Mouse (Mus musculus): ENCODE measurements around the gene Med29. TPM values are rescaled to one million over a fixed set of nuclear protein-coding genes. Genes with fewer than 3 reads are reported as not detected.

The Med29 gene
- polyA plus RNA-seq (2012), result 13.3 and 17.5 TPM in 2 replicates

DNA sequence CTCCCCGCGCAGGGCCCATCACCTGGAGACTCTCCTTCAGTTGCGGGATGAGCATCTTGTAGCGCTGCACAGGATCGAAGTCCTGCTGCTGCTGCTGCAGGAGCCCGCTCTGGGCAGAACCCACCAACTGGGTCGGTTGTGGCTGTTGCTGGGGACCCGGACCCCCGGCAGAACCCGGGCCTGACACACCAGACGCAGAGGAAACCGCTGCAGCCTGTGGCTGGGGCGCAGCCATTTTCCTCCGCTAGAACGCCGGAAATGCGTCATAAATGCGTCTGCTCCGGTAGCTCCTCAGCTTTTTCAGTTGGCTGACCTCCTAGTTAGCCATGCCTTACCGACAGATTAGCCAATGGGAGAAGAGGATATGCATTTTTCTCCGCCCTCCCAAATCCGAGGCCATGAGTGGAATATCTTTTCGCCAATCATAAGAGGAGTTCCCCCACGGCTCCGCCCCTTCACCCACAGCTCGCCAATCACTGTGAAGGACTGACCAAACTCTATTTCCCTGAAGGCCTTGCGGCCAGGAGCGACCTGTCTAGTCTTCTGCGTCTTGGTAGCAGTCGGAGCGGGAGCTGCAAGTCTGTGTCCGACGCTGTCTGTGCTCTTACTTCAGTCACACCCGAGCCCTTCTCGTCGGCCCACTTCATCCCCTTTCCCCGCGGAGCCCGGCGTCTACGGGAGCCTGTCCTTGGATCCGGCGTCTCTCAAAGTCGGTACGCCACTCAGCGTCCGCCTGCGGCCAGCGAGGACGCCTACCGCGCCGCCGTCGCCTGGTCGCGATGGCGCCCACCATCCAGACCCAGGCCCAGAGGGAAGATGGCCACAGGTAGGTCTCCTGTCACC lies at the start of gene Med29, which contains the start of gene Paf1:
TSS of gene Med29 (minus strand) at position 280 of the 843 bp plus-strand sequence.
TSS of gene Paf1 (plus strand) at position 523 of the 843 bp plus-strand sequence.

DNA sequence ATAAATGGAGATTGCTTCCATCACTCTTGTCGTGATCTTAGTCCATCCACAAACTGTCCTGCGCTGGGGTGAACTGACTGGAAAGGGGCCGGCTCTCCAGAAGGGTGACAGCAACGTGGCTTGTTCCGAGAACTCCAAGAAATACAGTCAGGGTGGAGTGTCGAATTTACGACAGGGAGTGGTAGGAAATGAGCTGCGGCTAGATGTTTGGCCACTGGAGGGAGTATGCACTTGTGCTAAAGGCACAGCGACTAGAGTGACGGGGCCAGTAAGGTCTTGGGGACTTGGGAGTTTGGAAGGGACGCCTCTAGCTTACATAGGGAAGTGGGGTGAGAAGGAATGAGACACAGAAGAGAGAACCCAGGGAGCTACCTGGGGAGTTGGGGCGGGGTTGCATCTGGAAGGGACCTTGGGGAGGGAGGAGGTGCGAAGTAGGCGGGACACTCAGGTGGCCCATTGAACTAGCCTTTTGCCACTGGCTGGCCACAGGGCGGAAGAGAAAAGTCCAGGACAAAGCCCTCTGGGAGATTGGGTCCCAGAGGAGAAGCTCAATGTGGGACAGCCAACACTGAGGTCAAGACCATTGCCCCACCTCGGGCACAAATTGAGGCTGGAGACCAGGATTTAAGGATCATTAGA lies 44.5 kb upstream of the Med29 start, which contains the start of gene Gmfg:
TSS of gene Gmfg (plus strand) at position 516 of the 639 bp plus-strand sequence.

DNA sequence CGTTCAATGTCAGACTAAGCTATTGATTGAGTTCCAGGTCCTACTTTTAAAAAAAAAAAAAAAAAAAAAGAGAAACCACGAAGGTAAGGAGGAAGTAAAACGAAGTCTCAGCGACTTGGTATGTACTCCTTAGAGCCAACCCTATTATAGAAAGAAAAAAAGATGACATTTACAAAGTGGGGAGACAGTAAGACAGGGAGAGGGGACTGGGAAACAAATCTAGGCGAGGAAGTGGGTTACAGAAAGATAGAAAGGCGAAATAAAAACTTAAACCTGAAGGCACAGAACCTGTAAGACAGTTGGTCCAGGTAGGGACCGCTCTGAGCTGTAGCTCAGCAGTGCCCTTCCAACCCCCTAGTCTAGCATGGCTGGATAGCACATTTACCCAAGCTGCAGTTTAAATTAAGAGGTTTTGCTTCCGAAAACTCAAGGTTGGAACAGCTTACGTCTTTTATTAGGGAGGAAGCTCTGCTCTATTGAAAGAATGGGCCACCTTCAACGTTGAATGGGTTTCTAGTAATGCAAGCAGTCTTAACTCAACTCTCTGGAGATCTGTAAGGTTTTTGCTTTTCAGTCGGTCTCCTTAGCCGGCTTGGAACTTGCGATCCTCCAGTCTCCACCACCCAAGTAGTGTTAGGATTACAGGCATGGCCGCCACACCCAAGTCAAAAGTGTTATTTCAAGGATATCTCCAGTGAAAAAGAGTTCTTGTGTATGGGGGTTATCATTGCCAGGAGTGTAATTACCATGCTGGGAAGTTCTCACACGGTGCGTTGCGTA lies 12.1 kb downstream of the Med29 start, which contains the start of gene Zfp36:
TSS of gene Zfp36 (minus strand) at position 17 of the 780 bp plus-strand sequence.

DNA sequence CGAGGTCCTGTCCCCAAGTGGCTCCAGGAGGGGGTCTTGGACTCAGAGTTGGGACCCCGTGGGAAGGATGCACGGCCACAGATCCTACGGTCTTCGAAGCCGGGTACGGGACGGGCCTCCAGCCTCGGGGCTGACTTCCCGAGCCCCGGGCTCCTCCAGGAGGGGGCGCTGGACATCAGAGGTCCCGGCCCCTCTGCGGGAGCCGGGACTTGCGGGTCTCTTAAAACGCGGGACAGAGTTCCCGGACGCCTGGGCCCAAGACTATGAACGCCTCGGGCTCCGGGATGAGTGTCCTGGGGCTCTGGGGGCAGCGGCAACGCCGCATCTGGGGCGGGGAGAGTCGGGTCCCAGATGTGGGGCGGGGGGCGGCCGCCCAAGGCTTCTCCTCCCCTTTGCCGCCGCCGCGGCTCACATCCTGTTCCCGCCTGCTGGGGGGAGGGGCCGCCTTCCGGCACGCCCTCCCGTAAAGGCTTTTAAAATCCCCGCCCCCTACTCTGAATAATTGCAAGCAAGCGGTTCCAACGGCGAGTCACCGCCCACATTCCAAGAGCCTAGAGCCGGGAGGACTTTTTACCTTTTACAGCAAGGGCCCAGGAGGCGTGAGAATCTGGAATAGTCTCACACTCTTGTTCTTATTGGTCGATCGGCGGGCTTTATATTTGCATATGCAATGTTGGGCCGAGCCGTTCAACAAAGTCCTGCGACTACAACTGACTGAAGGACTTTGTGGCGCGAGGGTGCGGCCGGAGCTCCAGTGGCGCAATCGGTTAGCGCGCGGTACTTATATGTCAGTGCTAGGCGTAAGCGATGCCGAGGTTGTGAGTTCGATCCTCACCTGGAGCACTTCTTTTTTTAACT lies 20.0 kb downstream of the Med29 start, which contains the start of gene Plekhg2:
TSS of gene Plekhg2 (minus strand) at position 349 of the 858 bp plus-strand sequence.

DNA sequence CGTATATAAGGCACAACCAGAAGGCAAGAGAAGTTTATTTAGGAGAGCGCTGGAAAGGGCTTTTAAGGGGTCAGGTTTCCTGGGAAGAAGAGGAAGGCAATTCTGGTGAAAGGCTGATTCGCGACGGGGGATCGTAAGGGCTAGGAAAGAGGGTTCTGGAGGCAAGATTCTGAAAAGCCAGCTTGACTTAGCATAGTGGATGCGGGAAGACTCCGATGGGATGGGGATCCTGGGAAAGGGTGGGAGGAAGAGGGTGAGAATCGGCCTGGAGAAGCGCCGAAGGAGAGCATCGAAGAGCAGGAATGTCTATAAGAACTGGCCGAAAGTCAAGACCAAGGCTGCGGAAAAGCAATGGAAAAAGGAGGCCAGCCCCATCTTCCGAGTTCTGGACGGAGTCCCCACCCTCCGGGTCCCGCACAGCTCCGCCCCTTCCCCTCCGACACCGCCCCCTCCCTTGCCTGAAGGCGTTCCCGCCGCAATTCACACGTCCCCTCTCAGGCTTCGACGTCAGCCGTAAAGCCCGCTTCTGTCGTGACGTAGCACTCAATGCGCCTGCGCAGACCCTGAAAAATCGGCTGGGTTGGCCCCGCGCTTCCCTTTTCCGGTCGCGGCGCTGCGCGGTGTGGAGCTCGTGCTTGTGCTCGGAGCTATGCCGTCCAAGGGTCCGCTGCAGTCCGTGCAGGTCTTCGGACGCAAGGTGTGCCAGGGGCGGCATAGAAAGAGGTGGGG lies 42.2 kb downstream of the Med29 start, which contains the start of gene Rps16:
TSS of gene Rps16 (plus strand) at position 498 of the 729 bp plus-strand sequence.

DNA sequence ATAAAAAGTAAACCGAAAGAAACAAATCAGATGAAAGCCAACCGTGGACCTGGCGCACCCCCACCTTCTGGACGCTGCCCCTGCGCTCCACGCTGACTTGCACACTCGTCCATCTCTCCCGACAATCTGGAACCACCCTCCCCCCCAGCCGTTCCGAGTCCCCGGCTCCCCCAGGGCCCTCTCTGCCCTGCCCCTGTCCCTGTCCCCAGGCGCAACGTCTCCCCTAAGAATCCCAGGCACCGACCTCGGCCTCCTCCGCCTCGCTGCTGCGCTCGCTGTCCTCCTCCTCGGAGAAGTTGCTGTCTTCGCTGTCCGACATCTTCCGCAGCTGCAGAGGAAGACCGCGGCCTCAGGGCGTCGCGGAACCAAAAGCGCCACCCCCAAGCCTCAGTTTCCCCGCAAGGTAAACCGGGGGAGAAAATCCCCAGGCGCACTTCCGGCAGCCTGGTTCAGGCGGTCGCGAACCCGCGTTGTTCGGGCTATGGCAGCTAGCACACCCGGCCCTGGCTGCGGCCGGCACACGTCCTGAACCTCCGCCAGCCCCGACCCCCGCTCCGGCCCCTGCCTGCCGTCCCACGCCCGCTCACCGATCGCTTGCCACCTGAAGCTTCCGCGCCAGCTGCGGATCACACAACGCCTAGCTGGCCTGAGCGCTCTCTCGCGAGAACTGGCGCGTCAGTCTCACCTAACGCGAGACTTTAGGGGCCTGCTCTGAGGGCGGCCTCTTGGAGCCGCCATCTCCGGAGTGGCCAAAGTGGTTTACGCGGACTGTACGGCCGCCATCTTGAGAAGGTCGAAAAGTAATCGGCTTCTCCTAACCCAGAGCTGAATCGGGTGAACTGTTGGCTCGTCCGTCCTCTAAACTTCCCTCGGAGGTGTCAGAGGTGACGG lies 54.2 kb downstream of the Med29 start, which contains the start of gene Supt5:
TSS of gene Supt5 (minus strand) at position 639 of the 891 bp plus-strand sequence.

Other genes starting within 250 kb of the Med29 start
- 516 and 763 TPM in 2 replicates for gene Fbl, start 223.0 kb downstream of the Med29 start, polyA plus RNA-seq (2012)
- 57.5 and 63.7 TPM in 2 replicates for gene Dyrk1b, start 213.2 kb downstream of the Med29 start, polyA plus RNA-seq (2012)
- gene Eid2, start 124.8 kb downstream of the Med29 start, polyA plus RNA-seq (2012), result 6.3 and 9.5 TPM in 2 replicates
- 9.4 and 10.6 TPM in 2 replicates for gene Eid2b, start 115.0 kb downstream of the Med29 start, polyA plus RNA-seq (2012)
- gene Selenov, start 101.5 kb downstream of the Med29 start, polyA plus RNA-seq (2012), result 0.05 TPM in 1 of 2 replicates, not detected in the other
- 0.34 TPM in 1 of 2 replicates, not detected in the other for gene Dll3, start 90.5 kb downstream of the Med29 start, polyA plus RNA-seq (2012)
- 165 and 203 TPM in 2 replicates for gene Timm50, start 80.6 kb downstream of the Med29 start, polyA plus RNA-seq (2012)
- gene Supt5, start 54.0 kb downstream of the Med29 start, polyA plus RNA-seq (2012), result 128 and 162 TPM in 2 replicates
- 2,959 and 3,332 TPM in 2 replicates for gene Rps16, start 42.1 kb downstream of the Med29 start, polyA plus RNA-seq (2012)
- 17.3 and 19.4 TPM in 2 replicates for gene Plekhg2, start 20.1 kb downstream of the Med29 start, polyA plus RNA-seq (2012)
- gene Zfp36, start 12.5 kb downstream of the Med29 start, polyA plus RNA-seq (2012), result 540 and 1,040 TPM in 2 replicates
- gene Paf1, start 243 bp upstream of the Med29 start, polyA plus RNA-seq (2012), result 125 and 193 TPM in 2 replicates
- 34.0 and 38.0 TPM in 2 replicates for gene Gmfg, start 44.7 kb upstream of the Med29 start, polyA plus RNA-seq (2012)
- gene Lrfn1, start 59.3 kb upstream of the Med29 start, polyA plus RNA-seq (2012), result 12.6 and 15.9 TPM in 2 replicates
- gene Ifnl2, start 117.7 kb upstream of the Med29 start, polyA plus RNA-seq (2012), result not detected in 2 replicates
- gene Ifnl3, start 130.1 kb upstream of the Med29 start, polyA plus RNA-seq (2012), result not detected in 2 replicates
- gene Sycn, start 148.2 kb upstream of the Med29 start, polyA plus RNA-seq (2012), result not detected in 2 replicates
- 5.8 and 5.9 TPM in 2 replicates for gene Nccrp1, start 154.5 kb upstream of the Med29 start, polyA plus RNA-seq (2012)
- gene Samd4b, start 205.4 kb upstream of the Med29 start, polyA plus RNA-seq (2012), result 92.1 and 106 TPM in 2 replicates
- gene Pak4, start 205.5 kb upstream of the Med29 start, polyA plus RNA-seq (2012), result 41.7 and 46.1 TPM in 2 replicates
- gene Acp7, start 238.6 kb upstream of the Med29 start, polyA plus RNA-seq (2012), result not detected in 2 replicates

All from megakaryocyte-erythroid progenitor cell, adult 5 weeks (primary cell).